Mouse (Mus musculus) midbrain, embryonic 12.5 days (tissue): ENCODE measurements at regions not wholly inside any gene's neighbourhood (a gene's known extent, or its start where the extent isn't known, plus 50 kb on each side); places are given as distances from the start of the nearest gene placed in this dataset.

Experiments used
- ATAC-seq: fragments of 200-750 bp; cut with Nextera tagmentation; 2 replicates; pipeline ENCODE4 v1.8.0; 2017; ENCODE audit warnings: low read depth, moderate TSS enrichment, moderate library complexity; ENCODE audit not compliant: low FRiP score
- H3K27ac ChIP-seq: fragments of 300-500 bp; sonication (generic); replicated peaks from 2 replicates; pipeline ENCODE4 v1.5.1; 2016; ENCODE audit warnings: mild to moderate bottlenecking
- H3K27me3 ChIP-seq: fragments of 300-500 bp; sonication (generic); 2 replicates; pipeline ENCODE4 v1.6.1; 2016; ENCODE audit warnings: mild to moderate bottlenecking
- H3K36me3 ChIP-seq: fragments of 300-500 bp; sonication (generic); 2 replicates; pipeline ENCODE4 v1.6.1; 2016
- H3K4me1 ChIP-seq: fragments of 300-500 bp; sonication (generic); 2 replicates; pipeline ENCODE4 v1.6.1; 2016
- H3K4me2 ChIP-seq: fragments of 300-500 bp; sonication (generic); replicated peaks from 2 replicates; pipeline ENCODE4 v1.6.1; 2016; ENCODE audit warnings: mild to moderate bottlenecking, moderate library complexity
- H3K4me3 ChIP-seq: fragments of 300-500 bp; sonication (generic); 2 replicates; pipeline ENCODE4 v1.5.1; 2016; ENCODE audit warnings: mild to moderate bottlenecking
- H3K9ac ChIP-seq: fragments of 300-500 bp; sonication (generic); replicated peaks from 2 replicates; pipeline ENCODE4 v1.6.1; 2016; ENCODE audit warnings: mild to moderate bottlenecking, moderate library complexity
- H3K9me3 ChIP-seq: fragments of 300-500 bp; sonication (generic); 2 replicates; pipeline ENCODE4 v1.6.1; 2016; ENCODE audit warnings: mild to moderate bottlenecking
- WGBS: fragments of 180-500 bp; shearing (Covaris S2); methylation state at CpG from one replicate; pipeline ENCODE4 v1.1.7; 2016; 5-methylcytosine and 5-hydroxymethylcytosine counted together

DNA sequence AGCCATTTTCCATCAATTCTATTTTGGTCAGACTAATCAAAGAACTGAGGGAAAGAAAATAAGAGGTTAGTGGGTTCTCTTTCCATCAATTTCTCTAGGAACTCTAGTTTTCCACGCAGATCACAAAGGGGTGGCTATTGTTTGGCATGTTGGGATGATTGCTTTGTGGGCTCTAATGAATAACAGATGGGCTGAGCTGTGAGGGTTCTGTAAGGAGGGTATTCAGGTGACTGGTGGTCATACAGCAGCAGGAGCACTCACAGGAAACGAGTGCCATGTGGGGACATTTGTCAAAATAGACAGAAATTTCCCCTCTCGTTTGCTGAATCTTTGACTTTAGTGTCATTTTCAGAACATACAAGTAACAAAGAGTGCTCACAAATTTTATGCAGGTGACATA, 134.9 kb upstream of the Brinp3 start:
- Histone ChIP-seq H3K27me3 (no peaks in the 10 kb centered on the region), H3K9ac (no peak overlapping the region), H3K27ac (no peak overlapping the region), H3K4me3 (no peak overlapping the region), H3K4me2 (no peak overlapping the region), H3K4me1 (no peaks in the 10 kb centered on the region), H3K9me3 (no peaks in the 10 kb centered on the region), H3K36me3 (no peaks in the 10 kb centered on the region)
- no peak for ATAC-seq
- WGBS = 52% methylated on average over 3 of the region's 3 CpGs

DNA sequence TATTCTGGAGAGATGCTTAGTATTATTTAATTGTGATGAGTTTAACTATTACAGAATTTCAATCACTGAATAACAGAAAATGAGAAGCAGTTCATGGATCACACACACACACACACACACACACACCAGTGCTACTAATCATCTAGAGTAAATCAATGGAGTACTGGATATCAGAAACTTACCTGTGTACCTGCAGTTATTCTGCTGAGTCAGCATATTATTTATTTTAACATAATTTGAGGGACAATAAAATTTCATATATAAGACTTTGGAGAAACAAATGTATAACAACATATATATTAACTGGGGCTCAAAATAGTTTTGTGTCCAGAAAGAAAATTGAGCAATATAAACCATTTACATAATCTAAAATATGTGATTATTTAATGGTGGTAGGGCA, 134.4 kb upstream of the Brinp3 start:
- Histone ChIP-seq H3K36me3 (no peaks in the 10 kb centered on the region), H3K9me3 (no peaks in the 10 kb centered on the region), H3K4me1 (no peaks in the 10 kb centered on the region), H3K27ac (no peak overlapping the region), H3K9ac (no peak overlapping the region), H3K4me3 (no peak overlapping the region), H3K4me2 (no peak overlapping the region), H3K27me3 (no peaks in the 10 kb centered on the region)
- no peak for ATAC-seq

- WGBS = 91% methylated on average over 2 of the region's 2 CpGs
- Histone ChIP-seq H3K4me1 (no peaks in the 10 kb centered on the region), H3K27ac (no peak overlapping the region), H3K4me3 (no peak overlapping the region), H3K4me2 (no peak overlapping the region), H3K36me3 (no peaks in the 10 kb centered on the region), H3K9ac (no peak overlapping the region), H3K27me3 (no peaks in the 10 kb centered on the region), H3K9me3 (no peaks in the 10 kb centered on the region)
- no peak for ATAC-seq
These were observed 130.8 kb upstream of the Brinp3 start for GRCm38 (mm10) chr1:146363777-146364176.
